Mouse (Mus musculus) CH12.LX (cell line): ENCODE measurements at regions not wholly inside any gene's neighbourhood (a gene's known extent, or its start where the extent isn't known, plus 50 kb on each side); places are given as distances from the start of the nearest gene placed in this dataset.

Experiments
- DNase-seq: peaks from one replicate; pipeline ENCODE4 v3.0.0-alpha.2; 2013; ENCODE audit errors: extremely low read depth
- H3K27ac ChIP-seq: 2 replicates; pipeline ENCODE4 v1.5.1; 2012; ENCODE audit warnings: low read depth, mild to moderate bottlenecking, control low read depth, moderate library complexity; ENCODE audit not compliant: insufficient read depth
- H3K27me3 ChIP-seq: replicated peaks from 2 replicates; pipeline ENCODE3; 2012; ENCODE audit warnings: inconsistent platforms
- H3K36me3 ChIP-seq, 2 experiments: replicated peaks in 1 of 2; 2 replicates each; pipeline versions ENCODE3 to v1.6.1; 2012; ENCODE audit warnings: inconsistent platforms in 1 of 2, low read length in 1 of 2, mild to moderate bottlenecking in 1 of 2, mixed read lengths in 1 of 2, moderate library complexity in 1 of 2; ENCODE audit not compliant: control insufficient read depth in 1 of 2, insufficient read depth in 1 of 2
- H3K4me1 ChIP-seq, 2 experiments: 2 replicates each; pipeline ENCODE4 v1.6.1; 2012; ENCODE audit warnings: inconsistent platforms in 1 of 2, moderate library complexity in 1 of 2; ENCODE audit not compliant: insufficient read depth in 2 of 2, control insufficient read depth in 1 of 2
- H3K4me2 ChIP-seq: 2 replicates; pipeline ENCODE4 v1.6.1; 2012; ENCODE audit warnings: low read depth, mild to moderate bottlenecking, control low read depth; ENCODE audit not compliant: poor library complexity, insufficient read depth, severe bottlenecking
- H3K4me3 ChIP-seq, 3 experiments: fragments of 150-350 bp in 1 of 3; sonication (generic) in 1 of 3; replicated peaks in 1 of 3; 2 replicates each; pipeline versions ENCODE3 to v1.5.1; 2011 to 2012; ENCODE audit warnings: low read depth in 2 of 3, low read length in 2 of 3, mild to moderate bottlenecking in 2 of 3, moderate library complexity in 2 of 3, control low read depth in 1 of 3, improper control_type of control experiment in 1 of 3, inconsistent platforms in 1 of 3, mixed read lengths in 1 of 3; ENCODE audit not compliant: poor library complexity in 1 of 3
- H3K79me2 ChIP-seq: replicated peaks from 2 replicates; pipeline ENCODE4 v1.6.1; 2012; ENCODE audit warnings: mild to moderate bottlenecking, moderate library complexity; ENCODE audit not compliant: control insufficient read depth, poor library complexity, insufficient read depth, severe bottlenecking; ENCODE audit errors: extremely low read depth
- H3K9ac ChIP-seq: 2 replicates; pipeline ENCODE4 v1.6.1; 2012; ENCODE audit warnings: low read depth, mild to moderate bottlenecking, control low read depth, moderate library complexity; ENCODE audit not compliant: insufficient read depth
- H3K9me3 ChIP-seq: replicated peaks from 2 replicates; pipeline ENCODE3; 2012; ENCODE audit warnings: low read length, inconsistent platforms, mixed read lengths
- BHLHE40 ChIP-seq: IDR thresholded peaks from 2 replicates; pipeline ENCODE4 v1.6.1; 2011; ENCODE audit warnings: mild to moderate bottlenecking, low read depth, low read length, improper control_type of control experiment
- CHD1 ChIP-seq: IDR thresholded peaks from 2 replicates; pipeline ENCODE4 v1.6.1; 2012; ENCODE audit warnings: low read depth, low read length, improper control_type of control experiment, inconsistent platforms
- CTCF ChIP-seq, 2 experiments: IDR thresholded peaks in 1 of 2; conservative IDR thresholded peaks in 1 of 2; 2 replicates each; pipeline ENCODE4 v1.5.1; 2011 to 2012; ENCODE audit warnings: low read depth in 2 of 2, low read length in 2 of 2, improper control_type of control experiment in 1 of 2, inconsistent platforms in 1 of 2, mild to moderate bottlenecking in 1 of 2, moderate library complexity in 1 of 2
- E2F4 ChIP-seq: IDR thresholded peaks from 2 replicates; pipeline ENCODE4 v1.6.1; 2011; ENCODE audit warnings: low read depth, low read length, improper control_type of control experiment; ENCODE audit not compliant: insufficient replicate concordance
- ELF1 ChIP-seq: IDR thresholded peaks from 2 replicates; pipeline ENCODE4 v1.6.1; 2014; ENCODE audit warnings: low read depth, mild to moderate bottlenecking, inconsistent platforms, low read length, improper control_type of control experiment
- EP300 ChIP-seq: IDR thresholded peaks from 2 replicates; pipeline ENCODE4 v1.6.1; 2011; ENCODE audit warnings: low read length, improper control_type of control experiment
- ETS1 ChIP-seq: conservative IDR thresholded peaks from 2 replicates; pipeline ENCODE4 v1.6.1; 2012; ENCODE audit warnings: low read depth, mild to moderate bottlenecking, inconsistent platforms, low read length, improper control_type of control experiment, moderate library complexity
- GABPA ChIP-seq: IDR thresholded peaks from 2 replicates; pipeline ENCODE4 v1.6.1; 2012; ENCODE audit warnings: low read depth, low read length, improper control_type of control experiment, inconsistent platforms; ENCODE audit not compliant: insufficient replicate concordance
- HCFC1 ChIP-seq: IDR thresholded peaks from 2 replicates; pipeline ENCODE4 v1.6.1; 2012; ENCODE audit warnings: low read depth, mild to moderate bottlenecking, inconsistent platforms, low read length, improper control_type of control experiment
- IRF4 ChIP-seq: IDR thresholded peaks from 2 replicates; pipeline ENCODE4 v1.6.1; 2014; ENCODE audit warnings: low read depth, mild to moderate bottlenecking, inconsistent platforms, low read length, improper control_type of control experiment
- JUN ChIP-seq: IDR thresholded peaks from 2 replicates; pipeline ENCODE4 v1.6.1; 2011; ENCODE audit warnings: low read depth, mild to moderate bottlenecking, low read length, improper control_type of control experiment, moderate library complexity; ENCODE audit not compliant: insufficient read depth
- MAX ChIP-seq: IDR thresholded peaks from 2 replicates; pipeline ENCODE4 v1.6.1; 2011; ENCODE audit warnings: low read length, improper control_type of control experiment
- MEF2A ChIP-seq: IDR thresholded peaks from 2 replicates; pipeline ENCODE4 v1.6.1; 2014; ENCODE audit warnings: low read depth, mild to moderate bottlenecking, inconsistent platforms, low read length, improper control_type of control experiment, borderline replicate concordance
- MYC ChIP-seq: IDR thresholded peaks from 2 replicates; pipeline ENCODE4 v1.6.1; 2011; ENCODE audit warnings: low read depth, mild to moderate bottlenecking, improper control_type of control experiment, low read length
- NELFE ChIP-seq: IDR thresholded peaks from 2 replicates; pipeline ENCODE4 v1.6.1; 2011; ENCODE audit warnings: low read depth, low read length, improper control_type of control experiment
- POLR2A ChIP-seq: IDR thresholded peaks from 2 replicates; pipeline ENCODE4 v1.6.1; 2011; ENCODE audit warnings: low read depth, mild to moderate bottlenecking, improper control_type of control experiment, low read length
- POLR2AphosphoS2 ChIP-seq: IDR thresholded peaks from 2 replicates; pipeline ENCODE4 v1.6.1; 2011; ENCODE audit warnings: low read depth, low read length, improper control_type of control experiment
- RAD21 ChIP-seq: IDR thresholded peaks from 2 replicates; pipeline ENCODE4 v1.6.1; 2011; ENCODE audit warnings: low read depth, mild to moderate bottlenecking, low read length, improper control_type of control experiment, moderate library complexity
- RCOR1 ChIP-seq: conservative IDR thresholded peaks from 2 replicates; pipeline ENCODE4 v1.6.1; 2012; ENCODE audit warnings: low read depth, mild to moderate bottlenecking, inconsistent platforms, low read length, improper control_type of control experiment
- SIN3A ChIP-seq: IDR thresholded peaks from 2 replicates; pipeline ENCODE4 v1.6.1; 2012; ENCODE audit warnings: low read length, improper control_type of control experiment, inconsistent platforms
- TCF12 ChIP-seq: IDR thresholded peaks from 2 replicates; pipeline ENCODE4 v1.6.1; 2014; ENCODE audit warnings: low read depth, mild to moderate bottlenecking, inconsistent platforms, low read length, improper control_type of control experiment
- USF1 ChIP-seq: IDR thresholded peaks from 2 replicates; pipeline ENCODE4 v1.6.1; 2014; ENCODE audit warnings: low read depth, mild to moderate bottlenecking, inconsistent platforms, low read length, improper control_type of control experiment
- USF2 ChIP-seq: conservative IDR thresholded peaks from 2 replicates; pipeline ENCODE4 v1.6.1; 2011; ENCODE audit warnings: low read depth, low read length, improper control_type of control experiment
- ZC3H11A ChIP-seq: IDR thresholded peaks from 2 replicates; pipeline ENCODE4 v1.6.1; 2012; ENCODE audit warnings: low read depth, mild to moderate bottlenecking, inconsistent platforms, low read length, improper control_type of control experiment
- ZKSCAN1 ChIP-seq: IDR thresholded peaks from 2 replicates; pipeline ENCODE4 v1.6.1; 2012; ENCODE audit warnings: low read depth, inconsistent platforms, low read length, improper control_type of control experiment, borderline replicate concordance
- ZMIZ1 ChIP-seq: IDR thresholded peaks from 2 replicates; pipeline ENCODE4 v1.6.1; 2012; ENCODE audit warnings: low read depth, mild to moderate bottlenecking, inconsistent platforms, low read length, improper control_type of control experiment
- dilution Hi-C: fragments of 300-500 bp; cut with MboI; formaldehyde crosslinking; loops from 2 replicates; pipeline ENCODE4 v1.14.3; 2020; ENCODE audit warnings: low sequenced_read_pairs; ENCODE audit not compliant: extremely low pct_unique_long_range_greater_than_20kb, extremely low pct_ligation_motif_present
- in situ Hi-C: fragments of 300-500 bp; cut with MboI; formaldehyde crosslinking; loops from 3 replicates; pipeline ENCODE4 v1.14.3; 2019; ENCODE audit warnings: low sequenced_read_pairs, low pct_ligation_motif_present, low pct_unique_long_range_greater_than_20kb, mixed read lengths

DNA sequence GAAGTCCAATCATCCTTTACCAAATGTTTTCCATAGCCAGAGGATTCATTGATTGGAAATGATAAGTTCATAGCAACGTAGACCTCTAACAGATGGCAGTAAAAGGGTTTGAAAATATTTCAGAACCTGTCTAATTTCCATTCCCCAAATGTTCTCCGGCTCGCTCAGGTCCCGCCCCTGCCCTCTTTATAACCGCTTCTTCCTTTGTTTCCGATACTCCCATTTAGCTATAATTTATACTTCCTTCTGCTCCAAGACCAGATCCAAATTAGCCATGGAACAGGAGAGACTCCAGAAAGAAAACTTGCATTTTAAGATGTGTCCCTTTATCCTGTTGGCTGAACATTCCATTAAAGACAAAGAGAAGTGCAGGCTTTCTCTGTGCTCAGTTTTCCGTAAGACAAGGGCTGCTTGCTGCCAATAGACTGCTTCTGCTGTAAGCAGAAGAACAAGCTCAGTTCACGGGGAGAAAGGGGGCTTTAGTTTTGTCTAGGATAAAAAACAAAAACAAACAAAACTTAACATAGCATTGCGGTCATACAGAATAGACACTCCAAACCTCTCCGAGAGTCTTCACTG is 202.7 kb upstream of the Prkcq start:
- no peaks in the 10 kb centered on the region for H3K79me2 ChIP-seq
- DNase-seq, result no peak
- no peak overlapping the region for H3K4me2 ChIP-seq
- H3K36me3 ChIP-seq, result no peaks in the 10 kb centered on the region
- dilution Hi-C loops (no loop called here), in situ Hi-C loops (no loop called here)
- no peak overlapping the region for H3K27ac ChIP-seq
- no peaks in the 10 kb centered on the region for H3K4me1 ChIP-seq
- no peaks in the 10 kb centered on the region for H3K27me3 ChIP-seq
- no peaks in the 10 kb centered on the region for H3K9me3 ChIP-seq
- no peak overlapping the region for H3K4me3 ChIP-seq
- TF ChIP-seq ETS1, result no peak
- no peak for TF ChIP-seq TCF12
- no peak for TF ChIP-seq GABPA
- TF ChIP-seq HCFC1, result no peak
- TF ChIP-seq RAD21, result no peak
- TF ChIP-seq CTCF (conservative IDR thresholded peaks at IDR 0.05 in 1 of 2, IDR thresholded peaks at IDR 0.05 in 1 of 2; ENCODE audit: low read depth in 2 of 2, low read length in 2 of 2), result no peak
- no peak for TF ChIP-seq ZC3H11A
- H3K9ac ChIP-seq, result no peak overlapping the region

DNA sequence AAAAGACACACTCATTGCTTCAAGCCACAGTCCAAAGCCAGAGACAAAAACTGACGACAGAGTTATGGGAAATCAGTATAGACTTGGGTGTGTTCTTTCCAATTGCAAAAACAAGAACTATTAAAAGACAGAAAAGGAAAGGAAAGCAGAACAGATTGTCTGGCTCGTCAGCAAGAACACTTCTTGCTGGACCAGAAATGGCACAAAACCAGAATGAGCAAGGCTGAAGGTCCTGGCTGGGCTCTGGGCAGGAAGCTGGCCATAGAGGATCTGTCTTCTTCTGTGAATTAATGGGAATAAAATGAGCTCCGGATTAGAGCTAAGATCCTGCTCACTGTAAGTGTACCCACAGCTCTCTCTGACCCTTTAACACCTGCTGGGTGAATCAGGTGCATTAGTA is 199.9 kb upstream of the Prkcq start:
- no peak overlapping the region for H3K4me2 ChIP-seq
- DNase-seq, result no peak
- in situ Hi-C loops, result no loop called here
- H3K27me3 ChIP-seq, result no peaks in the 10 kb centered on the region
- no peaks in the 10 kb centered on the region for H3K36me3 ChIP-seq
- no peaks in the 10 kb centered on the region for H3K4me1 ChIP-seq
- dilution Hi-C loops, result no loop called here
- H3K79me2 ChIP-seq, result no peaks in the 10 kb centered on the region
- TF ChIP-seq MAX, result no peak
- no peak for TF ChIP-seq BHLHE40
- TF ChIP-seq SIN3A, result no peak
- TF ChIP-seq POLR2AphosphoS2, result no peak
- no peak for TF ChIP-seq MYC
- no peak for TF ChIP-seq JUN
- no peak for TF ChIP-seq USF2
- no peak for TF ChIP-seq CHD1
- TF ChIP-seq MEF2A, result no peak
- no peak for TF ChIP-seq USF1
- TF ChIP-seq ZMIZ1, result no peak
- no peak for TF ChIP-seq ZKSCAN1
- no peak for TF ChIP-seq E2F4
- TF ChIP-seq EP300, result no peak
- TF ChIP-seq POLR2A, result no peak
- TF ChIP-seq HCFC1, result no peak
- no peak for TF ChIP-seq RCOR1
- TF ChIP-seq NELFE, result no peak
- TF ChIP-seq IRF4, result no peak
- no peak for TF ChIP-seq ELF1
- TF ChIP-seq, all 38 proteins: peak for 0
- Histone ChIP-seq H3K27ac (no peak overlapping the region), H3K9ac (no peak overlapping the region), H3K4me3 (no peak overlapping the region), H3K9me3 (no peaks in the 10 kb centered on the region)
